Mouse (Mus musculus): Measurements from ENCODE around the gene Gm13103.
"Not testable (repeated sequence)": the region's sequence is repeated elsewhere in the genome, so short reads cannot be mapped to it uniquely, and the experiment has no call there.

The Gm13103 gene

DNA sequence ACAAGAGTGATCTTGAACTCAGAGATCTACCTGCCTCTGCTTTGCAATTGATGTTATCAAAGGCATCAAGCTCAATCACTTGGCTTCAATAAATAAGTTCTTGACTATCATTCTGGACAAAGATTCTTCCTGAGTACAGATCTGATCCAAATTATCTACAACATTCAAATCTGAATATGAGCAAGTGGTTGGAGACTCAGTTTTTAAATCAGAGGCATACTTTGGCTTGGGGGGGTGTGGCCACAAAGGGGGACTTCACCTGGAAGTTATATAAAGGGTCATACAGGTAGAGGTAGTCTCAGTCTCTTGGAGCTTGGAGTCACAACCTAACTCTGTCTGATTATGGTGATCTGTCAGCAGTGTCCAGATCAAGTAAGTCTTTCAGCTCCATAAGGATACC lies at the start of gene Gm13103:
Gene Gm13103, plus strand, starts transcription at position 301 of the 400 bp plus-strand sequence.
- DNase-seq (ENCODE audit: low spot score in 2 of 2): not testable (repeated sequence)

DNA sequence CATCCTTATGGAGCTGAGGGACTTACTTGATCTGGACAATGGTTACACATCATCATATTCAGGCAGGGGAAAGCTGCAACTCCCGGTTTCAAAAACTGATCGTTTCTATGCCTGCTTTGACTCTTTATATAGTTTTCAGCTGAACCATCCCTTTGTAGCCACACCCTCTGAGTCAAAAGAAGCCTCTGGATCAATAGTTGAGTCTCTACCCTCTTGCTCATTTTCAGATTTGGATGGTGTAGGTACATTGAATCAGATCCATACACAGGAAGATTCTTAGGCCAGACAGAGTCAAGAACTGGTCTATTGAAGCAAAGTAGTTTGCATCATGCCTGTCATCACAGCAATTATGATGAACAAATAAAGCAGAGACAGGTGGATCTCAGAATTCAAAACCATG lies 30.3 kb upstream of the Gm13103 start, which contains the start of gene Gm13084:
Gene Gm13084, minus strand, starts transcription at position 101 of the 400 bp plus-strand sequence.
- no peak for DNase-seq (ENCODE audit: low spot score in 2 of 2)

GRCm38 (mm10) chr4:143882371-143882770 lies 36.1 kb downstream of the Gm13103 start:
- DNase-seq (ENCODE audit: low spot score in 2 of 2): not testable (repeated sequence)

DNA sequence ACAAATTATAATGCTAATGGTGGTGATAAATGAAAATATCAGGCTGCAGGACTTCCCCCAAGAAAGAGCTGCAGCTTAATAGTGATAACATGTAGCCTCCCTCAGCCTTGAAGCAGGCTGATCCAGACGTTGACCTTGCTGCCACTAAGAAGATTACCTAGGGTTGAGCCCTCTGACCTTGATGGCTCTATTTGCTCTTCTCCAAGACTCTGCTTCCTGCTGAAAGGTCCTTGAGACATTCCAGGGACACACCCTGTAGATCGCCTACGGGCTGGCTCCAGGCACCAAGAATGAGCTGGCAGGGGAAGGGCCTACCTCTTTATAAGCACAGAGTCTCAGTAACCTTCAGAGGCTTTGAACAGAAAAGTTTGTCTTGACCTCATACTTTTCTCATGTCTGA lies 48.1 kb downstream of the Gm13103 start:
- not testable (repeated sequence) for DNase-seq (ENCODE audit: low spot score in 2 of 2)

DNA sequence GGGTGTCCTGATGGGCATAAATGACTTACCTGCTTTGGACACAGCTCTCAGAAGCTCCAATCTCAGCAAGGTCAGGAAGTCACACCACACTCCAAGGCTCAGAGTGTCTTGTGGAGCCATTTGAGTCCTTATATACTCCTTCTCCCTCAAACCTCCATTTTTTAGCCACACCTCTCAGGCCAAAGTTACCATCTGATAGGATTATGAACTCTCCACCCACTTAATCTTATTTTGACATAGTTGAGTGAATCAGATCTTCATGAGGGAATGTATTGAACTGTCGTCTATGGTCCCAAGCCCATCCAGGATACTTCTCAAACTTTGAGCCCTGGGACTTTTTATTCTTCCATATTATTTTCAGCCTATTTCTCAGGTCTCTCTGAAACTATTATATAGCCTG lies 54.0 kb downstream of the Gm13103 start, which contains the start of gene Pramef6:
Gene Pramef6, minus strand, starts transcription at position 101 of the 400 bp plus-strand sequence.
- not testable (repeated sequence) for DNase-seq (ENCODE audit: low spot score in 2 of 2)

All from frontal cortex, postnatal 10 days (tissue).